Mouse (Mus musculus) thymus, postnatal 25 days (tissue): ENCODE measurements around the gene Trpd52l3.
"Not testable (repeated sequence)": the region's sequence is repeated elsewhere in the genome, so short reads cannot be mapped to it uniquely, and the experiment has no call there.

Source experiments
- DNase-seq: peaks from one replicate; pipeline ENCODE4 v3.0.0; 2022

Gene Trpd52l3

GRCm38 (mm10) chr19:30003621-30004020 lies at the start of gene Trpd52l3:
Gene Trpd52l3, plus strand, starts transcription at chr19:30003790.
- no peak for DNase-seq

DNA sequence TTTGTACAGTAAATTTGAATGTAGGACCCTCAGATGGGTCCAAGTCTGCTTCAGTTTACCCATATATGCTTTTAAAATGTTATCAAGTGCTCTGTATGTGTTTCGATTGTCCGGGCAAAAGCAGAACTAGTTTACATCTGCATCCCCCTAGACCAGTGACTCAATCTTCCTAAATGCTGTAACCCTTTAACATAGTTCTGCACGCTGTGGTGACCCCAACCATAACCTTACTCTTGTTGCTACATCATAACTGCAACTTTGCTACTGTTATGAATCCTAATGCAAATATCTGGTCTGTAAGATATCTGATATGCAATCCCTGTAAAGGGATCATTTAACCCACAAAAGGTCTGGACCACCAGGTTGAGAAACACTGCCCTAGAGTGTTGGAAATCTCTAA lies 49.8 kb upstream of the Trpd52l3 start:
- no peak for DNase-seq

DNA sequence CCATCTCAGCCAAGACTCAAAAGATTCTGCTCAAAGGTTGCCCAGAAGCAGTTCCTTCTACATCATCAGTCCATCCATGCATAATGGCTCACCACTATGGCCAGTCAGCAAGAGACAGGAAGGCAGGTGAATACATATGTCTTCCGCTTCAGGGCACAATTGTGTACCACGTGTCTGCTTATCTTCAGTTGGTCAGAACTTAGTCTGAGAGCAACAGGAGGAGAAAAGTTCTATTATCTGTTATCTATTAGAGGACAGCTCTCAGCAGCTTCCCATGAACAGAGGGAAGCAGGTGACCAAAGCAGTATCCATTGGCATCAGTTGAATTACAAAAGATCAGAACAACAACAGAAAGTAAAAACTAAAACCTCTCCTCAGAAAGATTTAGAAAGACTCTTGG lies 48.1 kb upstream of the Trpd52l3 start:
- DNase-seq, result no peak

DNA sequence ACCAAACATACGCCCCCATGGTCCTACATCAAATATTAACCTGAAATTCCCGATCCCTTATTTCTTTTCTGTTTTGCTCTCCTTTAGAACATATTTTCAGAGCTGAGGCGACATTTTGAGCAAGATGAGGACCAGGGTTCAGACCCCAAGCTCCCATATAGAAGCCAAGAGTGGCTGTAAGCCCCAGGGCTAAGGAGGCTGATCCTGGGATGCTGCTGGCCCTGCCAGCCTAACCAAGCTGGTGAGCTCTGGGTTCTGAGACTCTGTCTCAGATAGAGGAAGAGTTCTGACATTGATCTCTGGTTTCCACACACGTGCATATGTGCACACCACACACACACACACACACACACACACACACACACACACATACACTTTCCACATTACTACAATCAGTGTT lies 42.7 kb upstream of the Trpd52l3 start:
- DNase-seq, result no peak

GRCm38 (mm10) chr19:29961842-29962241 lies 41.7 kb upstream of the Trpd52l3 start:
- no peak for DNase-seq

DNA sequence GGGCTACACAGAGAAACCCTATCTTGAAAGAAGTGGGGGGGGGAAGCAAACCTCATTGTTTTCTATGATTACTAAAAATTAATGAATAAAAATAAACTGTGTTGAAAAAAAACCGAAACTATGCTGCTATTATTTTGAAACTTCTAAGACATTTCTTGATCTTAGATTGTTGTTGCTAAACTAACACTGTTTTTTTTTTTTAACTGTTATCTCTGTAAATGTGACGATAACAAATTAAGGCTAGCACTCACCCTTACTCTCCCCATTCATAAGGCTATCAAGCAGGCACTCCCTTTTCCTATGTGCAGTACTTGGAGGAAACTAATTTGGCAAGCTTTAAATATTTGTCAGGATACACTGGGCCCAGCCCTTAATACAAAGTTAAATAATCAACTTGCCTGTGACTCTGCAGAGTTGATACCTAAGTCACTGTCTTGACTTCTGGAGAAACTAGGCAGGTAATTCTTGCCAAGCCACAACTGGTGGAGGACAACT lies 39.9 kb upstream of the Trpd52l3 start:
- DNase-seq, result no peak

- no peak for DNase-seq
Observed at GRCm38 (mm10) chr19:29967960-29968359, 35.6 kb upstream of the Trpd52l3 start.

DNA sequence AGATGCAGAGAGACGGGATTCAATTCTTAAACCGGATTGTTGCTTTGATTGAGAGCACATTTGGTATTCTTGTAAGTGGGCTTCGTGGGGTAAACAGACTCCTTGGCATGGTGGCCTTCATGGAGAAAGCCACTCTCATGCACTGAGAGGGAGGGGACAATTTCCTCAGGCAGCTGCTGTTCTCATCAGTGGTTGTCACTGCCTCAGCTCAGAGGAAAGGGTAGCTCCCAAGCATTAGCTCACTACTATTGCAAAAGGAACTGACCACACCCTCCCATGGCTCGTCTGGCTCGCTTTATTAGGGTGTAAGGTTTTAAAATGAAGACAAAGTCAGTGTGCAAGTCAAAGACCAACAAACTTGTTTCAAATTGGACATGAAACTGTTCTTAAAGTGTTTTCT lies 30.2 kb upstream of the Trpd52l3 start:
- no peak for DNase-seq

- no peak for DNase-seq
Observed at GRCm38 (mm10) chr19:29978847-29979246, 24.7 kb upstream of the Trpd52l3 start.

DNA sequence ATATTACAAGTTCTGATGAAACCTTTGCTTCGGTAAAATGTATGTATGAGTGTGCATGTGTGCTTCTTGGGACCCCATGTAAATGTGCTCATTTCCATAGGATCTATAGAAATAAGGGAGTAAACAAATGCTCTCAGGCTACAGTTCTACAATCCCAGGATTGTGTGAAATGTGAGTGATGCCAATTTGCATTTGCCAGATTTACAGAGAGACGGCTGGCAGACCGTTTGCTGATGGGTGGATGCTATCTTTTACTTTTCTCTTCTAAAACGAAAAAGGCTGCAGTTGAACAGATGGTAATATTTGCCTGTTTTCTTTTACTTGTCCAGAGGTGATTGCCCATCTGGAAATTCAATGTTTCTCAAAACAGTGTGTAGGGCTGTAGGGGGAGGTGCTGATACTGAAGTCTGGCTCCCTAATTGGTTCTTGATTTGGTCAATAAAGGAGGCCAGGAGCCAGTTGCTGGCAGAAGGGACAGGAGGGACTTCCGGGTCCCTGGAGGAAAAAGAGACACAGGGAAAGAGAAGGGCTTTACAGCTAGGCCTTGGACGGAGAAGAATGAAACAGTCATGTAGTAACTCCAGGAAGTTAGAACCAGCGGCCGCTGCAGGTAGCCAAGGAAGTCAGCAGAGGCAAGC lies 24.0 kb upstream of the Trpd52l3 start:
- DNase-seq, result no peak

- no peak for DNase-seq
Observed at GRCm38 (mm10) chr19:29984208-29985005, 19.2 kb upstream of the Trpd52l3 start.

GRCm38 (mm10) chr19:29986464-29987091 lies 17.0 kb upstream of the Trpd52l3 start:
- no peak for DNase-seq

DNA sequence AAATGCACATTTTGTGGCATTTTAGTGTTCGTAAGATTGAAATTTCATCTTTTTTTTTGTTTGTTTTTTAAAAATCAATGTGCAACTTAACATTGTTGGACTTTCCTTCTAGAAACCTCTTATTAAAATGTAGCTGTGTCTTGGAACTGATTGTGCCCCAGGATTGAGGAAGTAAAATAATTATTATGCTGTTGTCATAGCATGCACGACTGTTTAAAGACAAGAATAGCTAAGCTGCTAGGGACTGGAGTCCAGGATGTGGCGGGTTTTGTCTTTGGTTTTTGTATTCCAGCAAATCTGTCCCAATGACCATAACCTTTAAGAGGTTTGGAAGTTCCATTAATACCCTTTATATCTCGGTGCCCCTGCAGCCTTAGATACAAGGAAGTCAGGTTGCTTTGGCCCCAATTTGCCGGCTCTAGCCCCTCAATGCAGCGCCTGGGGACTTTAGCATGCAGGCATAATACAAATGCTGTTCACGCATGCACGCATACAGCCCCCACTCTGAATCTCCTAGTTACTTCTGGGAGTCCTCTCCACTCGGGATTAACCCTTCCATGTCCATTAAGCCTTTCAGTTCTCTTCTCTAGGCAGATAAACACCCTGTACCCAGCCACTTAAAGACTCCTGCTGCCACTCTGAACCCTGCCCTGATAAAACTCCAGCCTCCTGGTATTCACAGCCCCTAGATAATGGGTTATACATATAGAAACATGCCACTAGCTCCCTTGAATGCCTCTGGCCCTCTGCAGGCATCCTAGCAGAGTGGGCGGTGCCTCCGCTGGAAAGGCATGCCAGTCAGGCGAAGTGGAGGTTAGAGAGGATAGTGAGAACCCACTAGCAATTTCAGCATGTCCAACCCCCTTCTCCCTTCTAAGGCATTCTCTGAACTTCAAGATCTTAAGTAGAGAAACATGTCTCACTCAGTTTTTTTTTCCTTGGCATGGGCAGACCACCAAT lies 2.9 kb upstream of the Trpd52l3 start:
- no peak for DNase-seq

DNA sequence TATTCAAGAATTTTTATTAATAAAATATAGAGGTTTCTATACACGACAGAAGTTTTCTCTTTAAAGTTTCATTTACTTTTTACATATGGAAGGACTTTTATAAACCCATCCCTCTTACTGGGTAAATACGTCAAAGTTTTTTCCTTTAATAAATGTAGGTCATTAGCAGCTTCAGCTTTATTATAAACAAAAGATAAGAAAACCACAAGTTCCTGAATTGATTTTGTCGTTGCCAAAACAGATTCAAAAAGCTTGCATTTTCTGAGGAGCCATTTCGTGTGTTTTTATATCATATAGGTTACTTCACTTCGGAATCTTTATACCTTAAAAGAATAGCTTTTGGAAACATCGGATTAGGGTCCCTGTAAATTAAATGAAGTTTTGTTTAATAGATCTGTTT lies 2.0 kb upstream of the Trpd52l3 start:
- no peak for DNase-seq

DNA sequence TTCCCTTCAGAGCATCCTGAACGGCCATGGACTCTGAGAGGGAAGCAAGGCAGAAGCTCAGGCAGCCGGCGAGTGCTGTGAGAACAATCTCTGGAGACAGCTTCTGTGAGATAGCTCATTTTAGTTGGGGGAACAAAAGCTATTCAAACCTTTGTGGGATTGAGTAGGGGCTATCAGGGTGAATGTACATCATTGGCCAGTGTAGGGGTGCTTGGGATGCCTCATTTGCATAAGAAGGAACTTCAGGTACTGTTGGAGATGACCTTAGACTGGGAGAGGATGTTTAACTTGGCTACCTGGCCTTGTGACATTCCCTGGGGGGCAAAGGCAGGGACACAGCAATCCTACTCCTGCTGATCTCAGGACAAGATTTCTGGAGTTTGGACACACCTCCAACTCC lies 2.8 kb downstream of the Trpd52l3 start:
- DNase-seq, result no peak

GRCm38 (mm10) chr19:30010520-30011296 lies 7.1 kb downstream of the Trpd52l3 start:
- no peak for DNase-seq

DNA sequence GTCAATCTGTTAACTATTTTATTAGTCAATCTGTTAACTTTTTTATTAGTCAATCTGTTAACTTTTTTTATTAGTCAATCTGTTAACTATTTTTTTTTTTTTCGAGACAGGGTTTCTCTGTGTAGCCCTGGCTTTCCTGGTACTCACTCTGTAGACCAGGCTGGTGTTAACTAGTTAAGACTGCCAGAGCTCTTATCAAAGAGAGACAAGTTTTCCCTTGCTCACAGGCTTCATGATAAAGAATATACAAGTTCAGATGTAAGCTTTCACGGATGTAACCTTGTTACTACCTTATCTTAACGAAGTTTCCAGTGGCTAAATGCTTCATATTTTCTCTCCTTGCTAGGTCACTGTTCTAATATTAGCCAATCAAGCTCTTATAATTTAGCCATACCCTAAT lies 10.7 kb downstream of the Trpd52l3 start:
- DNase-seq, result no peak

- no peak for DNase-seq
Observed at GRCm38 (mm10) chr19:30016156-30016555, 12.6 kb downstream of the Trpd52l3 start.

- DNase-seq, result not testable (repeated sequence)
Observed at GRCm38 (mm10) chr19:30023419-30023818, 19.8 kb downstream of the Trpd52l3 start.

GRCm38 (mm10) chr19:30029002-30029710 lies 25.6 kb downstream of the Trpd52l3 start:
- DNase-seq, result no peak
